Comparison of ENCODE assay signal across 6 mouse cellular contexts in genomic region chr10:7617146-7617545, GRCm38 (mm10). TPM values are rescaled to one million over a fixed set of nuclear protein-coding genes. Genes with fewer than 3 reads are reported as not detected.
DNase-seq lines count a peak whose midpoint lies in the region; TF ChIP-seq lines count a peak whose summit lies in the region.
"Not testable (repeated sequence)": the region's sequence is repeated elsewhere in the genome, so short reads cannot be mapped to it uniquely, and the experiment has no call there.
"Had no signal": no experiment of that assay in that cellular context is flagged by ENCODE, and none has a peak within 500 bp of the region (broad histone marks: within the 10 kb centered on the region; RNA-seq: fewer than 3 reads in every experiment).

No protein-coding gene starts in this region.

- in situ Hi-C loops in ES-E14 (cut with MboI; ENCODE audit: low sequenced_read_pairs in 2 of 2, unreplicated experiment in 2 of 2), result not testable (repeated sequence)

- peak overlapping the region; percentile 77 for H3K9ac ChIP-seq in ES-E14 (ENCODE audit: insufficient read depth, low read depth, low read length, poor library complexity, severe bottlenecking)

- not testable (repeated sequence) for TF ChIP-seq POLR2A in testis, adult 2 months (IDR thresholded peaks at IDR 0.05; ENCODE audit: control insufficient read depth, low read depth, low read length)

- H3K36me3 ChIP-seq in E14TG2a.4 (ENCODE audit: insufficient read depth, low read length); ES-E14 (ENCODE audit: control insufficient read depth, insufficient read depth, low read length, poor library complexity, severe bottlenecking); heart, embryonic 10.5 days; testis, adult 2 months (ENCODE audit: control insufficient read depth, insufficient read depth, low read length): not testable (repeated sequence)

- whole genome bisulfite sequencing in heart, embryonic 10.5 days, result 90% methylated on average over 10 of the region's 11 CpGs

- TF ChIP-seq CTCF in E14TG2a.4 (conservative IDR thresholded peaks at IDR 0.05; ENCODE audit: low read length); testis, adult 2 months (IDR thresholded peaks at IDR 0.05; ENCODE audit: control insufficient read depth, insufficient read depth, insufficient replicate concordance, low read depth, low read length): not testable (repeated sequence)

- H3K27me3 ChIP-seq in E14TG2a.4 (ENCODE audit: insufficient read depth, low read length); heart, embryonic 10.5 days (ENCODE audit: insufficient read depth, poor library complexity, severe bottlenecking); testis, adult 2 months (ENCODE audit: control insufficient read depth, insufficient read depth, low read length): not testable (repeated sequence)

- DNase-seq in ES-E14 (ENCODE audit: low read depth, low spot score), result not testable (repeated sequence)
- peak; percentile 25 for DNase-seq in ZHBTc4 (ENCODE audit: low read depth, low spot score)
- peak; percentile 67 for DNase-seq in heart, embryonic 10.5 days (ENCODE audit: low spot score)

- peak overlapping the region; percentile 94 for H3K27ac ChIP-seq in ES-E14 (ENCODE audit: insufficient read depth, low read depth, low read length, poor library complexity, severe bottlenecking)
- H3K27ac ChIP-seq in heart, embryonic 10.5 days; testis, adult 2 months (ENCODE audit: control insufficient read depth, insufficient read depth, low read depth, low read length): not testable (repeated sequence)

- H3K4me1 ChIP-seq in E14TG2a.4 (replicated peaks; ENCODE audit: low read depth, low read length) (peaks cover 47% of the 10 kb centered on the region), ES-E14 (ENCODE audit: control insufficient read depth in 2 of 2, insufficient read depth in 2 of 2, low read length in 2 of 2, poor library complexity in 1 of 2) (peaks cover 17 to 20% of the 10 kb centered on the region in 2 experiments; a peak in 3 of 4 replicates)
- H3K4me1 ChIP-seq in heart, embryonic 10.5 days, result peaks cover 21% of the 10 kb centered on the region
- H3K4me1 ChIP-seq in testis, adult 2 months (ENCODE audit: control insufficient read depth, insufficient read depth, low read length), result not testable (repeated sequence)

- not testable (repeated sequence) for H3K9me3 ChIP-seq in E14TG2a.4 (ENCODE audit: low read length); ES-E14 (ENCODE audit: control insufficient read depth, insufficient read depth, low read depth, low read length); heart, embryonic 10.5 days

- peak overlapping the region; percentile 85 for H3K4me3 ChIP-seq in E14TG2a.4 (replicated peaks; ENCODE audit: low read length)
- peak overlapping the region; percentile 68 to 70 for H3K4me3 ChIP-seq in ES-E14 (ENCODE audit: insufficient read depth in 1 of 2, low read depth in 1 of 2, low read length in 2 of 2, poor library complexity in 1 of 2, severe bottlenecking in 1 of 2)
- not testable (repeated sequence) for H3K4me3 ChIP-seq in heart, embryonic 10.5 days
- H3K4me3 ChIP-seq in testis, adult 2 months (ENCODE audit: control insufficient read depth, low read depth, low read length), result peak overlapping the region; percentile 38

RNA-seq across cellular contexts. Expression of gene Lrp11, which starts 27.5 kb away (rescaled TPM):
- total RNA-seq in ES-E14 (2012; rRNA removed), result 25.6 and 44.0 TPM in 2 replicates
- polyA plus RNA-seq in heart, embryonic 10.5 days (2016; fragmentation: Nextera tagmentation; extraction: Ambion mirVana), result 3.5 and 3.7 TPM in 2 replicates
- polyA plus RNA-seq in testis, adult 2 months (2012; rRNA removed), result 2.9 and 3.1 TPM in 2 replicates
- polyA plus RNA-seq: erythroblast, embryonic 14.5 days had no signal

RNA-seq across cellular contexts. Expression of gene Nup43, which starts 50.2 kb away (rescaled TPM):
- 58.6 and 81.1 TPM in 2 replicates for total RNA-seq in ES-E14 (2012; rRNA removed)
- polyA plus RNA-seq in heart, embryonic 10.5 days (2016; fragmentation: Nextera tagmentation; extraction: Ambion mirVana), result 55.5 and 72.0 TPM in 2 replicates
- 26.0 and 27.5 TPM in 2 replicates for polyA plus RNA-seq in testis, adult 2 months (2012; rRNA removed)
